Mouse (Mus musculus) lung, adult 18-20 months (tissue): ENCODE measurements around the gene Deaf1.

ENCODE experiments used
- DNase-seq, 2 experiments: peaks; one replicate each; pipeline ENCODE4 v3.0.0; 2022; ENCODE audit warnings: mixed read lengths in 2 of 2

Gene Deaf1

GRCm38 (mm10) chr7:141327469-141328372 lies at the start of gene Deaf1, which contains the start of gene Tmem80:
TSS of gene Deaf1 (minus strand) at chr7:141327690.
TSS of gene Tmem80 (plus strand) at chr7:141327739.
- peak; percentile 99 for DNase-seq

DNA sequence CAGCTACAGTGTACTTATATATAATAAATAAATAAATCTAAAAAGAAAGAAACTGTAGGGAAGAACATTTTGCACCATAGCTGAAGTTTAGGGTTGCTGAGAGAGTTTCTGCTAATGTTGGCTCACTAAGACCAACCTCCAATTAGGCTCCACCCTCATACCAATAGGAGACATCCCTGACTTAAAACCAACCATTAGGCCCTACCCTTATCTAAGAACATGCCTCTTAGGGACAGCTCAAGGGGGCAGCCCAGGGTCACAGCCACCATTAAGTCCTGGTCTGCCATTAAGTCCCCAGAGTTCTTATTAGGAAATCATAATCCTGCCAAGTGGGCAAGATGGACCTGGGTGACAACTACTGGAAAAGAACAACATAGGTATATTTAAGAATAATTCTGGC lies 46.9 kb upstream of the Deaf1 start:
- DNase-seq: no peak

GRCm38 (mm10) chr7:141373611-141374010 lies 46.1 kb upstream of the Deaf1 start:
- DNase-seq: no peak

- DNase-seq: no peak
Observed at GRCm38 (mm10) chr7:141371942-141372595, 44.6 kb upstream of the Deaf1 start.

GRCm38 (mm10) chr7:141369918-141370317 lies 42.4 kb upstream of the Deaf1 start:
- DNase-seq: no peak

DNA sequence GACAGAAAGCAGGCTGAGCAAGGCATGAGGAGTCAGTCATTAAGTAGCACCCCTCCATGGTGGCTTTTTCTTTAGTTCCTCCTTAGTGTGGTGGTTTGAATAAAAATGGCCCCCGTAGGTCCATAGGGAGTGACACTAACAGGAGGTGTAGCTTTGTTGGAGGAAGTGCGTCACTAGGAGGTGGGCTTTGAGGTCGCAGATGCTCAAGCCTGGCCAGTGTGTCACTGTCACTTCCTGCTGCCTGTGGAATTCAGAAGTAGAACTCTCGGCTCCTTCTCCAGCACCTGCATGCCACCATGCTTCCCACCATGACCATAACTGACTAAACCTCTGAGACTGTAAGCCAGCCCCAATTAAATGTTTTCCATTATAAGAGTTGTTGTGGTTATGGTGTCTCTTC lies 39.9 kb upstream of the Deaf1 start:
- no peak for DNase-seq

- DNase-seq: no peak
Observed at GRCm38 (mm10) chr7:141365049-141365445, 37.6 kb upstream of the Deaf1 start.

- DNase-seq: no peak
Observed at GRCm38 (mm10) chr7:141364349-141365048, 37.0 kb upstream of the Deaf1 start.

DNA sequence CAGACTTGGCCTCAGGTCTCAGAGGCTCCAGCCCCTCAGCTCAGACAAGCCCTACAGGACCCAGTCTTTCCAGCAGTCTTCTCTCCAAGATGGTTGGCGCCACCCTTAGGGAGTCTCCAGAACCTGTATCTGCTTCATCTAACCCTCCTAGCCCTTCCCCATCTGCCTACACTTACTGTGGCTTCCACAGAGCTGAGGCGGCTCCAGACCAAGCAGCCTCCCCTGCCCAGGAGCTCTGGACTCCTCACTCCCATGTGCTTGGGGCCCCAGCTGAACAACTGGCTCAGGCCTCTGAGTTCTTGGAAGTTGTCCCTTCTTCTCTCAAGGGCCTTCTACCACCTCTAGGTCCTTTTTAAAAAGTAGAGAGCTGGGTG lies 36.2 kb upstream of the Deaf1 start:
- DNase-seq: no peak

DNA sequence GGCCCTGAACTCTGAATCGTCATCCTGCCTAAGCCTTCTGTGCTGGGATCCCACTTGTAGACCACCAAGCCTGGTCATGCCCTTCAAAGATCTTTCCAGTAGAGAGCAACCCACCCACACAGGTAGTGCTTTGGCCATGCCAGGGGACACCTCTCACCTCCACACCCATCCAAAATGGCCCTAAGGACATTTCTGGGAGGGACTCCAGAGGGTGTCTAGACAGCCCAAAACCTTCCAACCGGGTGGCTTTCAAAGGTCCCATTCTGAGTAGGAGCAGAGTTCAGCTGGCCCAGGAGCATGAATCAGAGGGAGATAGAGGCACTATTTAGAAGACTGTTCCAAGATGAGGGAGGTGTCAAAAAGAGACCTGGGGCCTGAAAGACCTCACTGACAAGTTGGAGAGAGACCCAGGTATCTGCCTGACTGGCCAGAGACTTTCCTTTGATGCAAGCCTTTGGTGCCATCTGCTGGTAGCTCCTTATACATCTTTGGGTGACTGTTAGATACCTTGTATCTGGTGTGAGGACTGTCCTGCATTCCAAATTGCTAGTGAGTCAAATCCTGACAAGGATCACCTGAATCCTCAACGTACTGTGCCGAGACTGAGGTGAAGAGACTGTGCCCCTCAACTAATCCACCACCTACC lies 35.7 kb upstream of the Deaf1 start:
- DNase-seq: peak; percentile 61 to 78

GRCm38 (mm10) chr7:141361510-141361909 lies 34.0 kb upstream of the Deaf1 start:
- DNase-seq: peak; percentile 75 to 82

GRCm38 (mm10) chr7:141356971-141357370 lies 29.5 kb upstream of the Deaf1 start:
- DNase-seq: no peak

DNA sequence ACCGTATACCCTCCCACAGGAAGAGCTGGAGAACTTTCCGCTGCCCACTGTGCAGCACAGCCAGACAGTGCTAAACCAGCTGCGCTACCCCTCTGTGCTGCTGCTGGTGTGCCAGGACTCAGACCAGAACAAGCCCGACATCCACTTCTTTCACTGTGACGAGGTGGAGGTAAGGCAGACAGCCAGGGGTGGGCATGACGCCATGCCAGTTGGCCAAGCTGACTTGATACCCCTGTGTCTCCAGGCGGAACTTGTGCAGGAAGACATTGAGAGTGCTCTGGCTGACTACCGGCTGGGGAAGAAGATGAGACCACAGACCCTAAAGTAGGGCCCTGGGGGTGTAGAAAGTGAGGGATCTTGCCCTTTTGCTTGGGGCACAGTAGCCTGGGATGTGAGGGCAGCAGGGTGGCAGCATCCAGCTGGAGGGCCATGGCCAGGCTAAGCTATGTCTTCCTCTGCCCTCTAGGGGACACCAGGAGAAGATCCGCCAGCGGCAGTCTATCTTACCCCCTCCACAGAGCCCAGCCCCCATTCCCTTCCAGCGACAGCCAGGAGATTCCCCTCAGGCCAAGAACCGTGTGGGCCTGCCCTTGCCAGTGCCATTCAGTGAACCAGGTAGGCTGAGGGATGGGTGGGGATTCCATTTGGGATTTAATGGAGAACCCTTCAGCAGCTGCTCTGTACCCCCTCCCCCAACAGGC lies 28.3 kb upstream of the Deaf1 start:
- DNase-seq: no peak

DNA sequence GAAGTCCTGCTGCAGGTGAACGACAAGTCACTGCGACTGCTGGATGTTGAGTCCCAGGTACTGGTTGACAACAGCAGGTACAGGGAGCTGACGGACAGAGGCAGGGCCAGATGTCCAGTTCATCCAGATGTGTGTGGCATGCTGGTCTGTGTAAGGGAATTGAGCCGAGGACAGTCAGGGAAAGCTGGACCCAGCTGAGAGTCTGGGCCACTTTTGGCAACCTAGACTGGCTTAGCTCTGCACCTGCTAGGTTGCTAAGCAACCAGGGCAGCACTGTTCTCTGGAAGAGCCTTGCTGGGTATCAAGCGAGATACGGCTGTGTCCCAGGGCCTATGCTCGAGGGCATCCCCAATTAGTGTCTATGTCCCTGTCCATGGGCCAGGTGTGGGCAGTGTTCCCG lies 27.6 kb upstream of the Deaf1 start:
- DNase-seq: no peak

- peak in 1 of 2 experiments; percentile 70 for DNase-seq
Observed at GRCm38 (mm10) chr7:141351061-141351460, 23.6 kb upstream of the Deaf1 start.

DNA sequence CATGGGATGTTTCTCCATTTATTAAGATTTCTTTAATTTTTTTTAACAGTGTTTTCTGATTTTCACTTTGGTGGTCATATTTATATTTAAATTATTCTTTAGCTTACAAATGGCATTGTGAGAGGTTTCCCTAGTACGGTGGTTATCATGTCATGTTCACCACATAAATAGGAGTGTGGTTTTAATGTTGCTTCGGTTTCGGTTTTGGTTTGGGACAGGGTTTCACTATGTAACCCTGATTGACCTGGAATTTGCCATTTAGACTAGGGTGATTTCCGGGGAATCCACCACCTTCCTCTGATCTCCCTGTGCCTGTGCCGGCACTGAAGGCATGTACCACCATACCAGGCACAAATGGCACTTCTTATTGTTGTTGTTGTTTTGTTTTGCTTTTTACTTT lies 17.3 kb upstream of the Deaf1 start:
- DNase-seq: no peak

GRCm38 (mm10) chr7:141343696-141344095 lies 16.2 kb upstream of the Deaf1 start:
- DNase-seq: no peak

GRCm38 (mm10) chr7:141343230-141343629 lies 15.7 kb upstream of the Deaf1 start:
- DNase-seq: no peak

DNA sequence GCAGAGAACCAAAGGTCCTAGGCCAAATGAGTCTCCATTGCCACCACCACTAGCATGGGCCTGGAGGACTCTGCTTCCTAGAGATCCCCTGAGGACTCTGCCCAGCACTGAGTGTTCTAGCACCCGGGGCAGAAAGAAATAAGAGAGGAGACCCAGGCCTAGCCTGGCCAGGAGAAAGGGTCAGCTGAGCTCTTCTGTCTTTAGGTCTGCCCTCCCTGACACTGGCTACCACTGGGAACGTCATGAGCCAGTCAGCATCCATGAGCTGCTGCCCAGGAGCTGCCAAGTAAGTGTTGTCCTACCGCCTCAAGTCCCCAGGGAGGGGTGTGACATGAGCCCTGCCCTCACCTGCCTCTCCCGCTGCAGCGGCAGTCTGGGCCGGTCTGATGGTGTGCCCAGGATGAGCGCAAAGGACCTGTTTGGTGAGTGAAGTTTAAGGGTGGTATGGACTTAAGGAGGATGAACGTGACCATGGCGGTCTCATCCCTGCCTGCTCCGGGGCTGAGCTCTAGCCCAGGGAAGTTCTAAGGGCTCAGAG lies 14.3 kb upstream of the Deaf1 start:
- peak; percentile 41 to 61 for DNase-seq

DNA sequence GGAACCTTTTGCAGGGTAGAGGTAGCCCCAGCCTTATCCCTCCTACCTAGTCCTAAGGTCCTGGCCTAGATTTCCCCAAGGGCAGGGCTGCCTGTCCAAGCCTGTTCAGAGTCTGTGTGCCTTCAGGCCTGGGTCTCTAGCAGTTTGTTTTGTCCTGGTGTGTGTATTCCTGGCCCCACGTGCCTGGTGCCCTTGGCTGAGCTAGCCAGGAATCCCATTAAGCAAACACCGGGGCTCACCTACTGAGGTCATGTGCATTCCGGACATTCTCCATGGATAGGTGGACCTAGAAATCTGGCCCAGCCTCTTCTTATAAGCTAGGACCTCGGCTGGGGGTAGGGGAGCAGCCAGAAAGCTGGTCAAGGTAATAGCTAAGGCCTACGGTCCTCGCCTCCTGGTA lies 13.0 kb upstream of the Deaf1 start:
- peak; percentile 85 to 89 for DNase-seq

GRCm38 (mm10) chr7:141340023-141340422 lies 12.5 kb upstream of the Deaf1 start:
- peak in 1 of 2 experiments; percentile 27 for DNase-seq
